Mouse (Mus musculus): Measurements from ENCODE around the gene Nsun3.

Gene Nsun3

DNA sequence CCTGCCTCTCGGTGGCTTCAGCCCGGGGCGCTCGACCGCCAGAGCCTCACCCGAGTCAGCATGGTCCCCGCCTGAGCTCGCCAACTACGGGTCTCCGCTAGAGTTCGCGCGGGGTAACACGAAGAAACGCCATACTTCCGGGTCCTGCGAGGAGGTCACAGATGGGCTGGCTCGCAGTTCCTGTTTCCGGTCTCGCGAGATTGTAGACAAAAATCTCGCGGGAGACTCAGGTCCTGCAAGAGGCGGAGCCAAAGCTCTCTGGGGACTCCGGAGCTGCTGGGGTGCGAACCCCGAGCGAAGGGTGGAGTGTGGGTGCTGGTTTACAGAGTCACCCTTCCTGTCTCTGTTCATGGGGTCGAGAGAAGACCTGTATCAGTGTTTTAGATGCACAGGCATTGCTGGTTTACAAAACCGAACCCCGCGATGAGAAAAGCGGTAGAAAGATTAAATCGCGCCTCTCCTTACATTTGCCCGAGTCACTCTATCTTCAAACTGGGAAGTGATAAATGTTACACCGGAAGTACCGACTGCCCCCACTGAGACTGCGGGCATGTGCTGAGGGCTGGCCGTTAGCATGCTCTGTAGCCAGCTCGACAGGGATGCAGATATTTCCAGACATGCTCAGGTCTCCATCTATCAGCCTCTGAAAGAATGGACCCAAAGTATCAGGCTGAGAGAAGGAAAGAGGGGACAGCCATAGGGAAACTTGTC lies at the start of gene Nsun3:
TSS of gene Nsun3 (minus strand) at position 198 of the 711 bp plus-strand sequence.
- DNase-seq (ENCODE audit: low read depth, low spot score) = peak; percentile 97

- no peak for DNase-seq (ENCODE audit: low read depth, low spot score)
Observed at GRCm38 (mm10) chr16:62834016-62834735, 47.6 kb upstream of the Nsun3 start.

- peak; percentile 62 for DNase-seq (ENCODE audit: low read depth, low spot score)
Observed at GRCm38 (mm10) chr16:62832481-62832880, 45.9 kb upstream of the Nsun3 start.

GRCm38 (mm10) chr16:62832027-62832426 lies 45.4 kb upstream of the Nsun3 start:
- no peak for DNase-seq (ENCODE audit: low read depth, low spot score)

DNA sequence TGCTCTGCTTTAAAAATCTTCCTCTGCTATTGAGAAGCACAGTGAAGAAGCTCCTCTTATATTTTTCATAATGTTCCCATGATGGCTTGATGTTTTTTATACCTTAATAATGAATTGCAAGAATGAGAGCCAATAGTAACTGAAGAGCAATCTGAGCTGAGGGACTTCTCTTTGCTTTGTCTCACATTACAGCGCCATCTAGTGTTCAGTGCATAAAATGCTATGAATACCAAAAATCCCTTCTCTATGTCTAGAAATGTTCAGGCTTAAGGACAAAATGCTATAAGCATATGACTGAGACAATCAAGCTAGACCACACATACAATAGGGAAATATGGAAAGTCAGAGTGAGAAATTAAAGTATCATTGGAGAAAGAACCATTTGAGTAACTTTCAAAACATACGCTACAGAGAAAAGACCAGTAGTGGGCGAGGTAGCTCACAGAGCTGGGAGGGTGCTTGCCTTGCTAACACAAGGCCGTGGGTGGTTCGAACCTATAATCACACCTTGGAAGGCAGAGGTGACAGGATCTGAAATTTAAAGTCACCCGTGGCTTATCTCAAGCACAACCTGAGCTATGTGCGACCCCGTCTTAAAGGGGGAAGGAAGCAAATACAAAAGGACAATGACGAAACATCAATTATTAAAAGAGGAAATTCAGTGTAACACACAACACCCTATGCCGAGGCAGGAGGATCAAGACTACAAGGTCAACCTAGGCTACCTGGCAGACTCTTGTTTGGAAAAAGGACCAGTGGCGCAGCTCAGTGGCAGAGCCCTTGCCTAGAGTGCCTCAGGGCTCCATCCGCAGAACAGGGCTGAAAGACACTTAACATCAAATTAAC lies 39.8 kb upstream of the Nsun3 start:
- DNase-seq (ENCODE audit: low read depth, low spot score) = peak; percentile 43

- DNase-seq (ENCODE audit: low read depth, low spot score) = no peak
Observed at GRCm38 (mm10) chr16:62822472-62822871, 35.9 kb upstream of the Nsun3 start.

DNA sequence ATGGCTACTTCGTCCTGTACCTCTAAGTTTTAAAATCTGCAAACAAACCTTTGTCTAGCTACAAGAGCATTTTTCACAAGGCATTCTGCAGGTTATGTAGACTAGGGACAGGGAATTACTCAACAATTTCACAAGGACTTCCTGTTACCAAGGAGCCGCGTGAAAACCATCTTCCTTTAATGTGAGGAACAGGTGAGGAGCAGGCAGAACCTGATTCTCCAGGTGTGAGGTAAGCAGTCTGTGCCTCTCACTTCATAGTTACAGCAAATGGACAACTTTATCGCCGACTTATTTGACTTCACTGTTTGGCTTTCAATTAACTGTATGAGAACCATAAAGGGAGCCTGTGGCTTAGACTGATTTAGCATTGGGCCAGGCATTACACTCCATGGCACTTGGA lies 27.9 kb upstream of the Nsun3 start, which contains the start of gene Stx19:
TSS of gene Stx19 (plus strand) at position 186 of the 400 bp plus-strand sequence.
- DNase-seq (ENCODE audit: low read depth, low spot score) = no peak

DNA sequence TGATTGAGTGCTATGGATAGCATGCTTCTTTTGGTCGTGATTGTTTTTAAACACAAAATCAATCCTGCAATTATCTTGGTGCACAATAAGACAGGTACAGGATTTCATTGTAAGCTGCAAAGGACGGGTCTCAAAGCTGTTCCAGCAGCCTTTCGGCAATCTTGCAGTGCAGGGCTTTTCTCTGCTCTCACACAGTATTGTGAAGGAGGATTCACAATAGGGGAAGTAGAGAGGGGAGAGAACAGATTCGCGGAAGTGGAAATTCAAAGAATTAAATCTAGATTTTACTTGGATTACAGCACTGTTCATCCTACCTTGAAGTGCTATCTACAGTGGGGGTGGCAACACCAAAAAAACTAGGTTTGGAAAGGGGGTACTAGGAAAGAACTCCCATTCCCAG lies 27.2 kb upstream of the Nsun3 start:
- no peak for DNase-seq (ENCODE audit: low read depth, low spot score)

- DNase-seq (ENCODE audit: low read depth, low spot score) = no peak
Observed at GRCm38 (mm10) chr16:62810855-62811254, 24.2 kb upstream of the Nsun3 start.

- DNase-seq (ENCODE audit: low read depth, low spot score) = no peak
Observed at GRCm38 (mm10) chr16:62807249-62807979, 20.8 kb upstream of the Nsun3 start.

DNA sequence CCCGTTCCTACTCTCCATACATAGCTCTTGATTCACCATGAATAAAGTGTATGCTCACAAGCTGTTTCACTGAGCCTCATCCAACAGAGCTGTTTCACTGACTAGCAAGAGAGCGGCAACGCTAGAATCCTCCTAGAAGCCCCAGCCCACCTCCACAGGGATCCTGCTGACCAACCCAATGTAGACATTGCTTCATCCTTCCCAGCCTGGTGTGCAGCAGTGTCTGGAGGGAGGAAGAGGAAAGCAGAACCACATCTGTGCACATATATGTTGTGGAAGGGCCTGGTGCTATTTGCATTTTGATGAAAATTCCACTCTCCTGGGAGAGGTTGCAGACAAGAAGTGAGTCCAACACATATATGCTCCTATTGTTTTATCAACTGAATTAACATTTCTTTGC lies 18.0 kb upstream of the Nsun3 start:
- DNase-seq (ENCODE audit: low read depth, low spot score) = no peak

DNA sequence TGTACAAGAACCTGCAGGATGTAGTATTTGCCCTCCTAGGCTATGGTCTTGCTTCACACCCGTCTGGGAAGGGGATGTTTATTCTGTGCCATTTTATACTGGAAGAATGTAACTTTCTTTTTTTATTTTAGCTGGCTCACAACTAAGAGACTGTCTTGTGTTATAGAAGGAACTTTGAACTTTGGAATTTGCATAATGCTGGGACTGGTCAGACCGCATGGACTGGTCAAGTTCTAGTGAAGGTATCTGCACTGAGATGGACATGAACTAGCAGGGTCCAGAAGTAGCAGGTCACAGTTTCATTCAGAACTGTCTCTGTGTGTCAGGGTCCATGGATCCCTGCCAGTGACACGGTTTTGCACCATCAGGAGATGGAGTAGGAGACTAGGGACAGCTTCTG lies 13.2 kb upstream of the Nsun3 start:
- DNase-seq (ENCODE audit: low read depth, low spot score) = no peak

DNA sequence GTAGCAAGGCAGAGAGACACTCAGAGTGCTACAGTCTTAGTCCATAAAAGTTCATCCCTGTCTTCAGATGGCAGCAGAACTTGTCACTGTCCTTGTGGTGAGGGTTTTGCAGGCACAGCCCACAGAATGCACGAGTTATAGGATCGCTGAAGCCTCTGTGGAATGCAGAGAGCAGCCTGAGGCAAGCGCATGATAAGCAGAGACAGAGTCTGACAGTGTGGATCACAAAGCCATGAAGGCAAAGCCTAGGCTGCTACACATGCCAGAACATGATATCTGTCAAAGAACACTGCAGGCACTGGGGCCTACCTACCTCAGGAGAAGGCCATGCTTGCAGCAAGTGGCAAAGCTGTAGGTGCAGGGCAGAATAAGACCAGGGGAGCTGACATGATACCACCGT lies 12.8 kb upstream of the Nsun3 start:
- no peak for DNase-seq (ENCODE audit: low read depth, low spot score)

GRCm38 (mm10) chr16:62798808-62799207 lies 12.2 kb upstream of the Nsun3 start:
- DNase-seq (ENCODE audit: low read depth, low spot score) = no peak

DNA sequence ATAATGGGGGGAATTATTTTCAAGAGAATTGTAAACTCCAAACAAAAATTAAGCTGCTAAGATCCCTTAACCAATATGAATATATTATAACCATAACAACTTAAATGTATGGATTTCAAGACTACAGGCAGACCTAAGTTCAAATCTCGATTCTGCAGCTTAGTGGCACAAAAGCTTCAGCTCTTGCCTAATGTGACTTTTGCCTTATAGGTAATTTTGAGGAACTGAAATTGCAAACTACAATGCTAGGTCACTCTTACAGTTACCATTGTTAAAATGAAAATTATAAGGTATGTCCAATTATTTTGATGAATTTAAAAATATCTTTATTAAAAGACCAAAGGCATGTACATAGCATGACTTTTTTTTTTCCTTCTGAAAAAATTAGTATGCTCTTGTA lies 10.0 kb upstream of the Nsun3 start:
- no peak for DNase-seq (ENCODE audit: low read depth, low spot score)

GRCm38 (mm10) chr16:62782229-62782628 lies 4.4 kb downstream of the Nsun3 start:
- peak; percentile 7 for DNase-seq (ENCODE audit: low read depth, low spot score)

- DNase-seq (ENCODE audit: low read depth, low spot score) = no peak
Observed at GRCm38 (mm10) chr16:62778282-62778681, 8.3 kb downstream of the Nsun3 start.

DNA sequence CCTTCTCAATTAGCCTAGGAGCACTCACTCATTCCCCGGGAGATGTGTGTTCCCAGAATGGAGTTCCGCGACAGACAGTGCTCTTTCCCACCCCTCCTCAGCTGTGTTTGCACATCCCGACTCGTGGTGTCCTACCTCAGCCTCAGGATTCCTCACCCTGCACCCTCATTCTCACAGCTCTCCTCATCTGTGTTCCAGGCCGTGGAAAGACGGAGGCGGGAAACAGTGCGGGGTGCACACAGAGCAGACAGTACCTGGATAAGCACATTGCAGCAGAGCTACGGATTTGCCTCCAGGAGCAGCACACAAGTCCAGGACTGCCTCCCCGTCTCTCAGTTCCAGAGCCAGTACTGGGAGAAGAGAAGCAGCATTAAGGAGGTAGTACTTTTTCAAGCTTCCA lies 10.6 kb downstream of the Nsun3 start:
- DNase-seq (ENCODE audit: low read depth, low spot score) = no peak

- DNase-seq (ENCODE audit: low read depth, low spot score) = no peak
Observed at GRCm38 (mm10) chr16:62773462-62773861, 13.2 kb downstream of the Nsun3 start.

DNA sequence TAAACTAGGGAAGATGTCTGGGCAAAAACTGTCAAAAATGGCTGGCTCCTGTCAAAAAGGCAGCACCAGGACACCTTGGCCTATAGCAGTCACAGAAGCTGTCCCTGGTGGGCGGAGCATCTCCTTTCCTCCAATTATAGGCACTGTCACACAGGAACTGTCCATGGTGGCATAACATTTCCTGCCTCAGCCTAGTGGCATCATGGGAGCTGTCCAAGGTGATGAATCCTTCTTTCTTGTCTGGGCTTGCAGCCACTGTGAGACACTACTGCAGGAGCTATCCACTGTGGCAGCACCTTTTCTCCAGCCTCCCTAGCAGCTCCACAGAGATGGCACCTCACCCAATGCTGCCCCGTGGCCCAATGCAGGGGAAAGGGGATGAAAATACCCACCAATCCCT lies 28.3 kb downstream of the Nsun3 start:
- peak; percentile 50 for DNase-seq (ENCODE audit: low read depth, low spot score)

DNA sequence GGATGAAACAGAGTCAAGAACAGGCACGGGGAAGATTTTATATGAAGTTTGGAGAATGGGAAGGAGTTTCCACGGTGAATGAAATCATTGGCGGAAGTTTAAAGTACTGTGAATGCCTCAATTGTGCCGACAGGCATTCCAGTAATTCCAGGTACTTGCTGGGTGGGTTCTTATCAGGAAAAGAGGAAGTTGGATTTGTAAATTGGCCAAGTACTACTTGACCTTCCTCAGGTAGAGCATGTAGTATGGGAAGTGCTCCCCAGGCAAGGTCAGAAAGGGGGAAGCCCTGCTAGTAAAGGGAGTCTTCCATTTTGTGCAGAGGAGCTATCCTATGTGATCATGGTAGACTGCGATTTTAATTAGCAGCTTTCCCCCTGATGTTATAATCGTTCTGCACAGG lies 31.3 kb downstream of the Nsun3 start:
- no peak for DNase-seq (ENCODE audit: low read depth, low spot score)

DNA sequence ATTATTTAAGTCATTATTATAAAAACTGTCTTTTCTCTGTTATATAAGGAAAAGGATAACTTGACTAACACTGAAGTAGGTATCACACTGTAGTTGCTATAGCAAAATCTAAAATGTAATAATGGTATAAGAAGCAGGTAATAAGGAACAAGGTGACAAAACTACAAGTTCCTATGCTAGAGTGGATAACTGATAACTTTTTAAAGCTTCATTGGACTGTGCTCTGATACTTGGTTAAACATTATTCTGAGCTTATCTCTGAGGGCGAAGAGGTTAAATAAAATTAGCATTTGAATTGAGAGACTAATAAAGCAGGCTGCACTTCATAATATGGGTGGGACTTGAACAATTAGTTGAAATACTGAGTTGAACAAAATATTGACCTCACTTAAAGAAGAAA lies 33.0 kb downstream of the Nsun3 start:
- no peak for DNase-seq (ENCODE audit: low read depth, low spot score)

Measured in CD4-positive helper T cell, adult 2 months (primary cell).